Mouse (Mus musculus) embryonic facial prominence, embryonic 11.5 days (tissue): Measurements from ENCODE around the gene Zfp597. TPM values are rescaled to one million over a fixed set of nuclear protein-coding genes. Genes with fewer than 3 reads are reported as not detected.
"Not testable (repeated sequence)": the region's sequence is repeated elsewhere in the genome, so short reads cannot be mapped to it uniquely, and the experiment has no call there.

ENCODE experiments used
- ATAC-seq: fragments of 200-750 bp; cut with Nextera tagmentation; replicated peaks from 2 replicates; pipeline ENCODE4 v1.8.0; 2017; ENCODE audit warnings: low read depth; ENCODE audit not compliant: insufficient number of reproducible peaks, low FRiP score, low TSS enrichment
- DNase-seq: peaks from one replicate; pipeline ENCODE4 v3.0.0-alpha.2; 2015; ENCODE audit warnings: low spot score
- H3K27ac ChIP-seq: fragments of 300-500 bp; sonication (generic); replicated peaks from 2 replicates; pipeline ENCODE4 v1.5.1; 2014; ENCODE audit warnings: mild to moderate bottlenecking, low read depth, low read length, control low read depth
- H3K27me3 ChIP-seq: fragments of 300-500 bp; sonication (generic); 2 replicates; pipeline ENCODE4 v1.6.1; 2014; ENCODE audit warnings: mild to moderate bottlenecking, low read length, moderate library complexity, mixed read lengths; ENCODE audit not compliant: control insufficient read depth, insufficient read depth
- H3K36me3 ChIP-seq: fragments of 300-500 bp; sonication (generic); replicated peaks from 2 replicates; pipeline ENCODE4 v1.6.1; 2014; ENCODE audit warnings: low read depth, mild to moderate bottlenecking, low read length, moderate library complexity, mixed read lengths; ENCODE audit not compliant: control insufficient read depth, insufficient read depth
- H3K4me1 ChIP-seq: fragments of 300-500 bp; sonication (generic); 2 replicates; pipeline ENCODE4 v1.6.1; 2014; ENCODE audit warnings: low read length, mixed read lengths; ENCODE audit not compliant: control insufficient read depth, insufficient read depth
- H3K4me2 ChIP-seq: fragments of 300-500 bp; sonication (generic); 2 replicates; pipeline ENCODE4 v1.6.1; 2014; ENCODE audit warnings: low read depth, mild to moderate bottlenecking, control low read depth, low read length, moderate library complexity
- H3K4me3 ChIP-seq: fragments of 300-500 bp; sonication (generic); 2 replicates; pipeline ENCODE4 v1.5.1; 2014; ENCODE audit warnings: low read depth, low read length, control low read depth
- H3K9ac ChIP-seq: fragments of 300-500 bp; sonication (generic); replicated peaks from 2 replicates; pipeline ENCODE4 v1.6.1; 2014; ENCODE audit warnings: mild to moderate bottlenecking, control low read depth, low read length
- H3K9me3 ChIP-seq: fragments of 300-500 bp; sonication (generic); replicated peaks from 2 replicates; pipeline ENCODE4 v1.6.1; 2016; ENCODE audit warnings: mild to moderate bottlenecking, low read length, inconsistent platforms, mixed read lengths; ENCODE audit not compliant: control insufficient read depth
- WGBS: fragments of 180-500 bp; shearing (Covaris S2); extraction: QIAGEN DNeasy Blood & Tissue Kit; methylation state at CpG from one replicate; pipeline ENCODE4 v1.1.7; 2014; 5-methylcytosine and 5-hydroxymethylcytosine counted together
- polyA plus RNA-seq: library from polyadenylated mRNA; unstranded; fragments of >200 nt; fragmentation: Nextera tagmentation; extraction: Ambion mirVana; gene quantifications from 2 replicates; pipeline ENCODE4 v1.2.1, GENCODE M21; 2014

Zfp597 gene
- polyA plus RNA-seq, 1 experiment from 2014 or later = 6.8 TPM

- no peak overlapping the region for H3K4me2 ChIP-seq
Observed at GRCm38 (mm10) chr16:3852586-3852985, 31.8 kb downstream of the Zfp597 start.

GRCm38 (mm10) chr16:3851301-3851700, 33.1 kb downstream of the Zfp597 start:
- H3K9me3 ChIP-seq, H3K36me3 ChIP-seq, H3K4me1 ChIP-seq, H3K4me3 ChIP-seq, DNase-seq, H3K27me3 ChIP-seq, H3K9ac ChIP-seq, ATAC-seq, H3K4me2 ChIP-seq, H3K27ac ChIP-seq: not testable (repeated sequence)
- 84% methylated on average over 13 of the region's 13 CpGs for WGBS

More at GRCm38 (mm10) chr16:3852586-3852985, 31.8 kb downstream of the Zfp597 start:
- Histone ChIP-seq H3K4me3 (no peak overlapping the region), H3K9ac (no peak overlapping the region), H3K27me3 (no peaks in the 10 kb centered on the region), H3K36me3 (no peaks in the 10 kb centered on the region), H3K9me3 (no peaks in the 10 kb centered on the region), H3K27ac (no peak overlapping the region), H3K4me1 (no peaks in the 10 kb centered on the region)
- WGBS = 31% methylated on average over 12 of the region's 12 CpGs
- ATAC-seq (no peak), DNase-seq (no peak)

- no peak overlapping the region for H3K4me2 ChIP-seq
- no peaks in the 10 kb centered on the region for H3K9me3 ChIP-seq
- no peak overlapping the region for H3K9ac ChIP-seq
- DNase-seq (no peak), ATAC-seq (no peak)
- 68% methylated on average over 3 of the region's 3 CpGs for WGBS
- H3K4me3 ChIP-seq = no peak overlapping the region
- no peak overlapping the region for H3K27ac ChIP-seq
- no peaks in the 10 kb centered on the region for H3K27me3 ChIP-seq
- no peaks in the 10 kb centered on the region for H3K36me3 ChIP-seq
- H3K4me1 ChIP-seq = no peaks in the 10 kb centered on the region
Observed at GRCm38 (mm10) chr16:3848416-3848815, 35.9 kb downstream of the Zfp597 start.

GRCm38 (mm10) chr16:3847871-3848270, 36.5 kb downstream of the Zfp597 start:
- H3K4me1 ChIP-seq = no peaks in the 10 kb centered on the region
- peak overlapping the region; percentile 44 for H3K4me2 ChIP-seq
- no peak for DNase-seq
- WGBS = 69% methylated on average over 4 of the region's 4 CpGs
- no peaks in the 10 kb centered on the region for H3K36me3 ChIP-seq
- H3K27ac ChIP-seq = no peak overlapping the region
- H3K9me3 ChIP-seq = no peaks in the 10 kb centered on the region
- H3K27me3 ChIP-seq = no peaks in the 10 kb centered on the region
- no peak for ATAC-seq
- H3K9ac ChIP-seq = peak overlapping the region; percentile 6; the same call in 1 of the 2 replicates
- H3K4me3 ChIP-seq = peak overlapping the region; percentile 64; the same call in 1 of the 2 replicates

GRCm38 (mm10) chr16:3846711-3847518, 37.4 kb downstream of the Zfp597 start, which contains the start of gene Zfp174:
Gene Zfp174, plus strand, starts transcription at chr16:3847268.
- Histone ChIP-seq H3K9ac (peak within 1 kb of the TSS; percentile 72), H3K36me3 (no peaks in the 10 kb centered on the region), H3K27me3 (no peaks in the 10 kb centered on the region), H3K9me3 (no peaks in the 10 kb centered on the region), H3K27ac (no peak within 1 kb of the TSS), H3K4me1 (no peaks in the 10 kb centered on the region), H3K4me3 (peak within 1 kb of the TSS; percentile 64), H3K4me2 (peak within 1 kb of the TSS; percentile 65)
- ATAC-seq = peak; percentile 100
- WGBS = 3% methylated on average over 38 of the region's 38 CpGs
- DNase-seq = peak; percentile 97

GRCm38 (mm10) chr16:3843796-3844195, 40.6 kb downstream of the Zfp597 start:
- H3K9ac ChIP-seq = no peak overlapping the region
- H3K36me3 ChIP-seq = no peaks in the 10 kb centered on the region
- no peak overlapping the region for H3K4me3 ChIP-seq
- DNase-seq = no peak
- WGBS = 79% methylated on average over 1 of the region's 1 CpGs
- no peak overlapping the region for H3K27ac ChIP-seq
- H3K27me3 ChIP-seq = no peaks in the 10 kb centered on the region
- ATAC-seq = no peak
- H3K4me1 ChIP-seq = no peaks in the 10 kb centered on the region
- no peaks in the 10 kb centered on the region for H3K9me3 ChIP-seq
- H3K4me2 ChIP-seq = no peak overlapping the region

GRCm38 (mm10) chr16:3842989-3843388, 41.4 kb downstream of the Zfp597 start:
- H3K27ac ChIP-seq = no peak overlapping the region
- no peaks in the 10 kb centered on the region for H3K4me1 ChIP-seq
- no peak for DNase-seq
- no peaks in the 10 kb centered on the region for H3K9me3 ChIP-seq
- no peaks in the 10 kb centered on the region for H3K36me3 ChIP-seq
- no peak for ATAC-seq
- H3K27me3 ChIP-seq = no peaks in the 10 kb centered on the region
- H3K4me3 ChIP-seq = no peak overlapping the region
- H3K4me2 ChIP-seq = no peak overlapping the region
- H3K9ac ChIP-seq = no peak overlapping the region
- 31% methylated on average over 4 of the region's 4 CpGs for WGBS

- WGBS = 65% methylated on average over 17 of the region's 17 CpGs
- no peak overlapping the region for H3K27ac ChIP-seq
- no peak overlapping the region for H3K9ac ChIP-seq
- ATAC-seq (no peak), DNase-seq (peak; percentile 18)
- no peaks in the 10 kb centered on the region for H3K4me1 ChIP-seq
- no peaks in the 10 kb centered on the region for H3K27me3 ChIP-seq
- H3K9me3 ChIP-seq = no peaks in the 10 kb centered on the region
- H3K4me3 ChIP-seq = no peak overlapping the region
- H3K36me3 ChIP-seq = no peaks in the 10 kb centered on the region
- no peak overlapping the region for H3K4me2 ChIP-seq
Observed at GRCm38 (mm10) chr16:3839157-3839885, 45.0 kb downstream of the Zfp597 start.
